Mouse (Mus musculus): ENCODE measurements around the gene Auts2. TPM values are rescaled to one million over a fixed set of nuclear protein-coding genes. Genes with fewer than 3 reads are reported as not detected.

The Auts2 gene
- total and polyA plus RNA-seq, 2 experiments from 2014 or later: 35.2 to 57.5 TPM

DNA sequence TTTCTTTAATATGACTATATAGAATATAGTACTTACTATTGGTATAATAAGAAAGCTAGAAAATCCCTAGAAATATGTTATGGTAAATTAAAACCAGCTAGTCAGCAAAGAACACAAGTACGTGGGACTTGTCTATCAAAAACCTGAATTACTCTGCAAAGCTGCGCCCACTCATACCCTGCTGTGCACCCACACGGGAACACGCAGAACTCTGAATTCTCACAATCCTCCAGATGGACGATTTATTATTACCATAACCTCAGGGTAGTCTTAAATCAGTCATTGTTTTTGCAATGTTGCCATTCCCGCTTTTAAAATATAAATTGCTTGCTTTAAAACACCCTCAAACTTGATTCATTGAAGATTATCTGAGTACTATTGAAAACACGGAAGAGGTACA lies 84.6 kb downstream of the Auts2 start:
- WGBS: 60% methylated on average over 7 of the region's 7 CpGs
- no peak for ATAC-seq (ENCODE audit: low FRiP score)
- H3K9ac ChIP-seq (replicated peaks; ENCODE audit: low read length, poor library complexity, severe bottlenecking): no peak overlapping the region

DNA sequence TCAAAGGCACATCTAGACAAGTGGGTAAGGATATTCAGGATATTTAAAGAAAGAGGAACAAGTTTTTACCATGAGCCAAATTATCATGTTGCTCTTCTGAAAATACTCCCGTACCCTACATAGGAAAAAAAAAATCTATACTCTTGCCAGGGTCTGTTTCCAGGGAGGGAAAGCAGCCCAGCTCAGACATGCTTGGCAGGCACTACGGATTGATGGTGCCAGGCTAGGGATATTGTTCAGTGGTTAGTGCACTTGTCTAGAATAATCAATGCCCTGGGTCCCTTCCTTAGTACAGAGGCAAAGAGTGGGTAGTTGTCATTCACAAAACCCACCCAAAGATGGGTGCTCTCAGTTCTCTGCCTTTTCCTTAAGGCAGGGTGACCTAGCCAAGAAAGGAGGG lies 90.8 kb downstream of the Auts2 start:
- Histone ChIP-seq H3K27me3 (ENCODE audit: insufficient read depth, low read length) (no peaks in the 10 kb centered on the region), H3K9me3 (ENCODE audit: low read length) (no peaks in the 10 kb centered on the region), H3K9ac (replicated peaks; ENCODE audit: low read length, poor library complexity, severe bottlenecking) (no peak overlapping the region), H3K27ac (ENCODE audit: low read depth, low read length) (no peak overlapping the region), H3K4me3 (ENCODE audit: low read depth, low read length) (no peak overlapping the region), H3K4me2 (ENCODE audit: low read depth, low read length, poor library complexity, severe bottlenecking) (no peak overlapping the region), H3K36me3 (ENCODE audit: insufficient read depth, low read length) (no peaks in the 10 kb centered on the region), H3K4me1 (ENCODE audit: insufficient read depth, low read length) (no peaks in the 10 kb centered on the region)
- DNase-seq (ENCODE audit: low spot score) (peak; percentile 39), ATAC-seq (ENCODE audit: low FRiP score) (no peak)
- WGBS: 71% methylated on average over 2 of the region's 2 CpGs
- TF ChIP-seq CTCF (IDR thresholded peaks at IDR 0.05): no peak

More for the DNA sequence above, 84.6 kb downstream of the Auts2 start:
- Histone ChIP-seq H3K27me3 (ENCODE audit: insufficient read depth, low read length) (no peaks in the 10 kb centered on the region), H3K27ac (ENCODE audit: low read depth, low read length) (no peak overlapping the region), H3K4me3 (ENCODE audit: low read depth, low read length) (no peak overlapping the region), H3K9me3 (ENCODE audit: low read length) (no peaks in the 10 kb centered on the region), H3K4me2 (ENCODE audit: low read depth, low read length, poor library complexity, severe bottlenecking) (no peak overlapping the region), H3K36me3 (ENCODE audit: insufficient read depth, low read length) (no peaks in the 10 kb centered on the region), H3K4me1 (ENCODE audit: insufficient read depth, low read length) (no peaks in the 10 kb centered on the region)
- no peak for TF ChIP-seq CTCF (IDR thresholded peaks at IDR 0.05)
- DNase-seq (ENCODE audit: low spot score): no peak

DNA sequence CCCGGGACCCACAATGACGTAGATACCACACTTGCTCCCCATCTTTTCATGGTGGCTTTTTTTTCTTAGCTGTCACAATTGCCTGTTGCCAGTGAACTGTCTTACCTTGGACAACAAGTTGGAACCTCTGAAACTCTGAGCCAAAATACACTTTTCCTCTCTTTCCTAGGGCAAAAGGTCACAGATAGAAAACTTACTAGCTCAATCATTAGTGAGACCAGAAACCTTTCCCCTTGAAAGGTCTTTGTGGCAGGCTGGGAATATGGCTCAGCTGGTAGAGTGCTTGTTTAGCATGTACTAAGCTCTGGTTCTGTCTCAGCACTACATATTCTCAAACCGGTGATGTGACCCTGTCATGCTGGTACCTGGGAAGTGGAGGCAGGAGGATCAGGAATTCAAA lies 93.1 kb downstream of the Auts2 start:
- H3K9ac ChIP-seq (replicated peaks; ENCODE audit: low read length, poor library complexity, severe bottlenecking): no peak overlapping the region
- H3K4me1 ChIP-seq (ENCODE audit: insufficient read depth, low read length): no peaks in the 10 kb centered on the region
- DNase-seq (ENCODE audit: low spot score): no peak
- WGBS: 98% methylated on average over 3 of the region's 3 CpGs
- no peaks in the 10 kb centered on the region for H3K36me3 ChIP-seq (ENCODE audit: insufficient read depth, low read length)
- no peak overlapping the region for H3K27ac ChIP-seq (ENCODE audit: low read depth, low read length)
- no peak for ATAC-seq (ENCODE audit: low FRiP score)
- no peaks in the 10 kb centered on the region for H3K9me3 ChIP-seq (ENCODE audit: low read length)
- no peak for TF ChIP-seq CTCF (IDR thresholded peaks at IDR 0.05)
- no peak overlapping the region for H3K4me3 ChIP-seq (ENCODE audit: low read depth, low read length)
- no peak overlapping the region for H3K4me2 ChIP-seq (ENCODE audit: low read depth, low read length, poor library complexity, severe bottlenecking)
- no peaks in the 10 kb centered on the region for H3K27me3 ChIP-seq (ENCODE audit: insufficient read depth, low read length)

DNA sequence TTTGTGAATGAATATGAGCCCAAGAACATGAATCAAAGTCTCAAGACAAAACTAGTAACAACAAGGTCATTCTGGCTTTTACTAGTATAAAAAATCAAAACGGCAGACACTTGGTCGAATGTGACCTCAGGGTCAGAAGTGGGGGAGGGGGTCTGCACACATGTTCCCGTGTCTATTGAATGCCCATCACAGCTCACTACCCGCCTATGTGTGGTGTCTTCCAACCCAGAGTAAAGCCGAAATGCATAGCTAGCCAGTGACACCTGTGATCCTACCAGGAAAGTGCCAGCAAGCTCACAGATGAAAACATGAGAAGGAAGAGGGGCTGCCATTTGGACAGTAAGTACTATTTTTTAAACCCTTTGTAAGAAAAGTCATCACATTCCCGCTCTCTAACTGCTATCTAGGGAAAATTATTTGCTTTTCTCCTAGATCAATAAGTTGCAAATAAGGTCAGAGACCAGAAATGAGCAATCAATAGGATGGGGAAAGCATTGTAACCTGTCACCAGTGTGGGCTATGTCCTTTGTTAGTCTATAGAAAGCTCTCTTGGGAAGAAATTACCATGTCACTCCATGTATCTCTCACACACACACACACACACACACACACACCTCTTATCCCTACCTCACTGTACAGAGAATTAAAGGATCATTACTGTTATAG lies 94.6 kb downstream of the Auts2 start:
- H3K27ac ChIP-seq (ENCODE audit: low read depth, low read length): no peak overlapping the region
- H3K9me3 ChIP-seq (ENCODE audit: low read length): no peaks in the 10 kb centered on the region
- H3K4me3 ChIP-seq (ENCODE audit: low read depth, low read length): no peak overlapping the region
- H3K36me3 ChIP-seq (ENCODE audit: insufficient read depth, low read length): no peaks in the 10 kb centered on the region
- TF ChIP-seq CTCF (IDR thresholded peaks at IDR 0.05): no peak
- H3K4me1 ChIP-seq (ENCODE audit: insufficient read depth, low read length): no peaks in the 10 kb centered on the region
- no peaks in the 10 kb centered on the region for H3K27me3 ChIP-seq (ENCODE audit: insufficient read depth, low read length)
- H3K4me2 ChIP-seq (ENCODE audit: low read depth, low read length, poor library complexity, severe bottlenecking): no peak overlapping the region
- DNase-seq (ENCODE audit: low spot score): no peak
- H3K9ac ChIP-seq (replicated peaks; ENCODE audit: low read length, poor library complexity, severe bottlenecking): no peak overlapping the region
- ATAC-seq (ENCODE audit: low FRiP score): no peak
- WGBS: 70% methylated on average over 6 of the region's 6 CpGs

DNA sequence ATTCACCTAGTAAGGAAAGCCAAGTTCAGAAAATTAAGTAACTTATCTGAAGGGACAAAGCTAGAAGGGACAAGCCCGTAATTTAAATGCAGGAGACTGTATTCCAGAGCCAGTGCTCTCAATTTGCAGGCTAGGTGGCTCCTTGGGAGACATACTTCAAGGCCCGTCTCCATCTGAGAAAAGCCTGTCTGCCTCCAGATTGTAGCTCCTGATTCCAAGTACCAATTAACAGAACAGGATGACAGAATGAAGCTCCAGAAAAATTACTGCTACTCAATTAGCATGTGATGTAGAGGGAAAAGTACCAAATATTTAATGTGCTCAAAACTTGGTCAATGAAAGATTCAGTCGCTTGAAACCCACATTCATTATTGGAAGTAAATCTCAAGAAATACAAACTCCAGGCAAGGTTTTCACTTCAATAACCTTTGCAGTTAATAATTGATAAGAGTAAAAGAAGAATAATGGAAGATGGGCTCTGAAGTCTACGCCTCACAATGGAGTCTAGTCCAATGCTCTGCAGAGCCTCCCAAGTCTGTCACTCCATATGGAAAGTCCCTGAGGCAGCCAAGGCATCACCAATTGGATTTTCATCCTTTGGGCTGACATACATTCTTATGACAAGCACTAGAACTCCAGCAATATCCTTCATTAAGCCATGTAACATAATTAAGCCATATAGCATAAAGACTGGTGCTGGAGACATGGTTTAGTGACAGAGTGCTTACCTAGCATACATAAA lies 97.8 kb downstream of the Auts2 start:
- Histone ChIP-seq H3K27me3 (ENCODE audit: insufficient read depth, low read length) (no peaks in the 10 kb centered on the region), H3K9ac (replicated peaks; ENCODE audit: low read length, poor library complexity, severe bottlenecking) (no peak overlapping the region), H3K4me3 (ENCODE audit: low read depth, low read length) (no peak overlapping the region), H3K36me3 (ENCODE audit: insufficient read depth, low read length) (no peaks in the 10 kb centered on the region), H3K4me2 (ENCODE audit: low read depth, low read length, poor library complexity, severe bottlenecking) (no peak overlapping the region), H3K27ac (ENCODE audit: low read depth, low read length) (no peak overlapping the region), H3K9me3 (ENCODE audit: low read length) (no peaks in the 10 kb centered on the region), H3K4me1 (ENCODE audit: insufficient read depth, low read length) (no peaks in the 10 kb centered on the region)
- DNase-seq (ENCODE audit: low spot score) (no peak), ATAC-seq (ENCODE audit: low FRiP score) (no peak)
- WGBS: 78% methylated on average over 4 of the region's 4 CpGs
- TF ChIP-seq CTCF (IDR thresholded peaks at IDR 0.05): no peak

DNA sequence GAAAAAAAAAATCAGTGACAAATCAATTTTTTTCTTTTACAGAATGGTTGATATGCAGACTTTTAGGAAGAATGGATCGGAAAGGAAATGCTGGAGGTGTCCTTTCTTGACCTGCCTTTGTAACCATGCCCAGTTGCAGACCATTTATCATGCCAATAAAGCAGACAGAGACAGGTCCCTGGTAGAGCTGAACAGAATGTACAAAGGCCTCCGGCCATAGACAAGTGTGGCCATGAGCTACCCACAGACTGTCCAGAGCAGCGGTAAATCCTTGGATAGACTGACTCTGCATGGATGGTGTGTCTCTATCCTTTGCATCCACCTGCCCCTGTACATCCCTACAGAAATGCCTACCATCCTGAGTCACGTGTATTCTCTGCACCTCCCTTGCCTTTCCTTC lies 100.2 kb downstream of the Auts2 start:
- Histone ChIP-seq H3K27ac (ENCODE audit: low read depth, low read length) (no peak overlapping the region), H3K4me3 (ENCODE audit: low read depth, low read length) (no peak overlapping the region), H3K4me1 (ENCODE audit: insufficient read depth, low read length) (no peaks in the 10 kb centered on the region), H3K36me3 (ENCODE audit: insufficient read depth, low read length) (no peaks in the 10 kb centered on the region), H3K9ac (replicated peaks; ENCODE audit: low read length, poor library complexity, severe bottlenecking) (no peak overlapping the region), H3K27me3 (ENCODE audit: insufficient read depth, low read length) (no peaks in the 10 kb centered on the region), H3K9me3 (ENCODE audit: low read length) (no peaks in the 10 kb centered on the region), H3K4me2 (ENCODE audit: low read depth, low read length, poor library complexity, severe bottlenecking) (no peak overlapping the region)
- DNase-seq (ENCODE audit: low spot score): no peak
- 83% methylated on average over 4 of the region's 4 CpGs for WGBS
- TF ChIP-seq CTCF (IDR thresholded peaks at IDR 0.05): no peak
- ATAC-seq (ENCODE audit: low FRiP score): no peak

Data from midbrain, postnatal 0 days (tissue).